Mouse (Mus musculus) heart, adult 9 months (tissue): ENCODE results near the gene Bcas3.
A peak's percentile ranks its signal among the peaks of the same experiment; 100 is the strongest.

Experiments
- DNase-seq, 2 experiments: peaks; one replicate each; pipeline ENCODE4 v3.0.0; 2022; ENCODE audit warnings: low spot score in 2 of 2

Gene Bcas3

GRCm38 (mm10) chr11:85792534-85793215, 439.7 kb downstream of the Bcas3 start:
- no peak for DNase-seq

DNA sequence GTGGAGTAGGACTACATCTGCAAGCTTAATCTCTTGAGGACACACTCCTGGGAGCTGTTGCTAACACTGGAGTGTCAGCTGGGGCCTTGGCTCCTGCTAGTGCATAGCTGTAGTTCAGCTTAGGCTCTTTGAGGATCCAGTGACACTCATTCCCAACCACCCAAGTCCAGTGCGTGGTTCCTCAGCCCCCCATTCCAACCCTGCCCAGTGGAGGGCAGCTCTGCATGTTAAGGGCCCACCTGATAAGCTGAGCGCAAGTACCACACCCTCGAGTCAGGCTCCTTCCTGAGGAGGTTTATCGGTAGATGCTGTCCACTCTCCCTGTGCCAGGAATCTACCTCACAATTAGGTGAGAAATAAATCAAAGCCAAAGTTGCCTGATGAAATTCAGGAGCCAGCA, 446.5 kb downstream of the Bcas3 start:
- DNase-seq, result no peak

GRCm38 (mm10) chr11:85799856-85800255, 446.9 kb downstream of the Bcas3 start:
- DNase-seq, result peak; percentile 34 to 56

DNA sequence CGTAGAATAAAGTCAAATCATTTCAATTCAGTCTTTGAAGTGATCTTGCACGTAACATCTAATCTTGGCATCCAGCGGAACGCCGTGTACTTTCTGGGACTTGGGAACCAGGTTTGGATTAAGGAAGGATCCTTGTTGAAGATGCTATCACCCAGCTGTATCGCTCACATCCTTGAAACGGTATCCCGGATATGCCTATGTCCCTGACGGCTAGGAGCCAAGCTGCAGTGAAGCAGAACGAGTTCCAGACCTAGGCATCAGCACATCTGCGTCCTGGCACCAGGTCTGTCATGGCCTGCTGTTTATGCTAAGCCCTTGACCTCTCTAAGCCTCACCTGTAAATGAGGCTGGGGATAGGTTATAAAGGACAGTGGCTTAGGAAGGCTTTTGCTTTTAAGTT, 447.4 kb downstream of the Bcas3 start:
- no peak for DNase-seq

GRCm38 (mm10) chr11:85804048-85804447, 451.1 kb downstream of the Bcas3 start:
- DNase-seq, result no peak

DNA sequence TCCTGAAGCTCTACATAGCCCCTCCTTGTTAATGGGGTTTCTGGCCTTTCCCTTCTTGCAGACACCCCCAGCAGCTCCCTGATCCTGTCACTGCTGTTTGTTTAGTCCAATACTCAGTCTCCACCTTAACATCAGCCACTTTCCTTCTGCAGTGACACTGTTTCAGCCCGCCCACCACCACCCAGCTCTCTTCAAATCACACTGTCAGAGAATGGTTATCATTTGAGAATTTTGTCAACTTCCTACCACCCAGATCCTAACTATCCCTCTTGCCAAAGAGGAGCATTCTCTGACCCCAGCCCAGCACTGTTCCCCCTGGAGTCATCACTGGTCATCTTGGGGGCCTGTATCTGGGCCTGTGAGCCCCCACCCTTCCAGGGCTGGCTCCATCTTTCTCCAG, 452.8 kb downstream of the Bcas3 start:
- no peak for DNase-seq

GRCm38 (mm10) chr11:85807353-85807752, 454.4 kb downstream of the Bcas3 start:
- DNase-seq, result no peak

DNA sequence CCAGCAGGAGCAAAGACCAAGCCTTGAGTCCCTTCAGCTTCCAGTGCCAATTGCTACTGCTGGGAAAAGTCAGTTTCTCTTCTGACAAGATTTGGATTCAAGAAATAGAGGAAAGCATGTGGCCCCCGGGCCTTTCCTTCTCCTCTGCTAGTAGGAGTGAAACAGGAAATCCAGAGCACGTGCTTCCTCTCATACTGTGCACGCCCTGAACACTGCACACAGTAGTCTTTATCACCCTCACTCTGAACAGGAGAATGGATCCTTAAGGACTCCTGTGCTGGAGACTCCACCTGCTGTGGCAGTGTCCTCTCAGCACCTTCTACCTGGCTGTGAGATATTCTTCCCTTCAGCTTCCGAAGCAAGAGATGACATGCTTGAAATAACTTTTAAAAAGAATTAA, 458.3 kb downstream of the Bcas3 start:
- no peak for DNase-seq

DNA sequence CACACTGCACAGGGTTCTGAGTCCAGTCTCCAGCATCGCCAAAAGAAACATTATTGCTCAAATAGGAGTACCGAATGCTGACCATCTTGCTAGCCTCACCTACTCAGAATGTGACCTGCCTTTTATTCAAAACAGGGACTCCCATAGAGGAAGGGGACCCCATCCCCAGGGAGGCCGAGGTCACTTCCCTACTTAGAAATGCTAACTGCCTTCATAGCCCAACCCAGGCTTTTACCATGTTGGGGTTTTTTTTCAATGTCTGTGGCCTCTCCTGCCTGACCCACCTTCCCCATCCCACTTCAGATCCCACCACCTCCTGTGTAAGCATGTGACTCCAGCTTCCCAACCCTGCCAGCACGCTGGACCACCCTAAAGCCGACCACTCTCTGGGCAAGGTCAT, 458.7 kb downstream of the Bcas3 start:
- DNase-seq, result no peak

DNA sequence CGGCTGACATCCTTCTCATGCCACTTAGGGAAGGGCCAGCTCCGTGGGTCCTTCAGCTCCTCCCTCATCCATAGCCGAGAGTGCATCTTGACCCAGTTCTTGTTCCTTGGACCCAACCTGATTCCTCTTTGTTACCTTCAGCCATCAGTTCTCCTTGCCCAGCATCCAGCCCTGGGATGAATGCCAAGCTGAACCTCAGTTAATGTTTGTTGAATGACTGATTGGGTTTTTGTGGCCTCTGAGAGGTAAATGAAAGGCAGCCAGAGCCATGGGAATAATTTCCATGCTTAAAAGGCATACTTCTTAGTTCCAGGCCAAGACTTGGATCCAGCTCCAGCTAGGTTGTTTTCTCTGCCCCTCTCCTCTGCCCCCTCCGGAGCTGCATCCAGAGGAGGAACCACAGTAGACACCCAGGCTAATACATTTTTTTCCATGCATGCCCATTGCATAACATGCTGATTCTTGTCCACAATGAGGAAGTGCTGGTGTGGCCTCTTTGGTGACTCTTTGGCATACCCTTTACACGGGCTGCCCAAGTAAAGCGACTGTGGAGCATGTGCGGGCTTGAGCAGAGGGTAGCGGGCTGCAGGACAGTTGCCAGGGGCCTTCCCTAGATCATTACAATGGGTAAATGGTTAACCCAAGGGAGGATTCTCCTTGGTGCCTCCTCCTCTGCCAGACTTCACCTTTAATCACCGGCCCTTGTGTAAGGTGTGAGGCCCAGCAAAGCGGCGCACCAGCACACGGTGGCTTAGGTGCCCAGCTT, 459.4 kb downstream of the Bcas3 start:
- no peak for DNase-seq

DNA sequence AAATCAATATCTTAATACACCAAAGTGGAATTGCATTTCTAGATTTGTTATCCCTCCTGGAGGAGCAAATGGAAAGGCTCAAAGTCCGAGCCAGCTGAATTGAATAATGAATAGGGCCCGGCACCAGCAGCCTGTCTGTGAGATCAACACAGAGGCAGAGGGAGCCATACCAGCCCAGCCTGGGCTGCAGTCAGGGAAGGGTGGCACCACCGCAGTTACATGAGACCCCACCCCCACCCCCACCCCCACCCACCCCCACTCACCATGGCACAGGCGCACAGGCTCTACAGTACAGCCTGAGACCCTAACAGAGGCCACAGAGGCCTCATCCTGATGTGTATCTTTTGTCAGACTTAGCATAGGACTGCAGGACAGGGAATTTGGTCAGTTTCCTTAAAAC, 461.7 kb downstream of the Bcas3 start:
- no peak for DNase-seq

DNA sequence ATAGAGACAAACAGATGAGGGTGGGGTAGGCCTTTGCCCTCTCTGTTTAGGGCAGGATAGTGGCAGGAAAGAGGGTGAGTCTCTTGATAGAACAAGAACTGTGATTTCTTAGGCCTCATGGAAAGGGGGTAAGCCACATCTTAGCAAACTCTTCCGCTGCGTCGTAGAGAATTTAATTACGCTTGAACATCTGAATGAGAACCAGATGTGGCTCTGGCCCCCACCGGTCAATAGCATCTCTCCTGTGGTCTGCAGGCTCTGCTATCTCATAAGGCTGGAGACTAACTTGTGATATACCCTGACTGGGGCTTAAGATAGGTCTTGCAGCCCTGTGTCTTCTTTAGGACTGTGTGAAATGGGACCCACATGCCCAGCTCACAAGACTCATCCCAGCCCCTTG, 463.5 kb downstream of the Bcas3 start:
- DNase-seq, result no peak

DNA sequence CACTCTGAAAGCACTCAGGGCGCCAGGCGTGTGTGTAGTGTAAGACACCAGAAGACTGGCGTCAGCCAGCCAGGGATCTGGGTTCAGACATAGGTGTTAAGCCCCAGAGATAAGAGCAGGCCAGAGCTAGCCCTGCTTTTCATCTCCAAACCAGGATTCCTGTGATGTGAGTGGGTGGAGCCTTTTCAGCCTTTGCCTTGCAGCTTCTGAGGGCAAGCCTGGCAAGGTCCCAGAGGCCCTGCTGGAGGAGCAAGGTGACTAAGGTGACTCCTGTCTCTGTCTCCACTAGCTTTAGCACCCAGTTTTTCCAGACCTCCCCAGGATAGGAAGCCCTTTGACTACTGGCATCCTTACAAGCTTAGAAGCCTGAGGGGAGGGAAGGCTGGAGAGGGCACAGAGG, 465.4 kb downstream of the Bcas3 start:
- DNase-seq, result no peak

GRCm38 (mm10) chr11:85820959-85821358, 468.0 kb downstream of the Bcas3 start:
- no peak for DNase-seq

DNA sequence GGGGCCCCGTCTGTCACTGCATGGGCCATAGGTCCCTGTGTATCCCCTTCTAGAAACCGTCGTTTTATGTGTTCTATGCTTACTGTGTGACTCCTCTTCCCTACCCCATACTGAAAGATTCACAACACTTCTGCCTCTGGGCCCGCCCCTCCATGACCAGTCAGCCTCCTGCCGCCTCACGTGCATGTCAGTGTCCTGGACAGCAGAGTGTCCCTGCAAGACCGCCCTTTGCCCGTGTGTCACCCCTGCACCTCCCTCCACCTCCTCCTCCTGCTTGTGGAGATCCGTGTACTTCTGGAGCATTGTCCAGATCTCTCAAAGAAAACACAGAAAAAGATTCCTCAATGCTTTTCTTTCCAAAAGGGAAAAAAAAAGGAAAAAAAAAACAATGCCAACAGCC, 468.7 kb downstream of the Bcas3 start:
- DNase-seq, result no peak

DNA sequence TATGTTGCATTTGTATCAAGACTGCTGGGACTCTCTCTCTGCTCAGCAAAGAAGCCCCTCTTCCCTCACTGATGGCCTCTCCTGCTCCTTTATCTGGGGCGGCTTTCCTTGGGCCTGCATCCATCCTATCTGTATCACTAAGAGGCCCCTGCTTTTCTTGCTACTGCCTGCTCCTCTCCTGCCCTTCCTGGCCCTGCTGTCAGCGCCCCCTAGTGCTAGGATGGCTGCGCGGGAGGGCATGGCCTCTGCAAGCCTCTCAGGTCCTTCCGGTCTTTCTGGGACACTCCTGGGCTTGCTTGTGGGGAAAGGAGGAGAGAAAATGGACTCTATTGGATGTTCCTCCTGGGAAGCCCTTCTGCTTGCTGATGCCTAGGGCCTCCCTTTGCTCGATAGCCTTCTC, 470.2 kb downstream of the Bcas3 start:
- peak; percentile 68 to 78 for DNase-seq

- DNase-seq, result no peak
Observed at GRCm38 (mm10) chr11:85823794-85824193, 470.8 kb downstream of the Bcas3 start.

DNA sequence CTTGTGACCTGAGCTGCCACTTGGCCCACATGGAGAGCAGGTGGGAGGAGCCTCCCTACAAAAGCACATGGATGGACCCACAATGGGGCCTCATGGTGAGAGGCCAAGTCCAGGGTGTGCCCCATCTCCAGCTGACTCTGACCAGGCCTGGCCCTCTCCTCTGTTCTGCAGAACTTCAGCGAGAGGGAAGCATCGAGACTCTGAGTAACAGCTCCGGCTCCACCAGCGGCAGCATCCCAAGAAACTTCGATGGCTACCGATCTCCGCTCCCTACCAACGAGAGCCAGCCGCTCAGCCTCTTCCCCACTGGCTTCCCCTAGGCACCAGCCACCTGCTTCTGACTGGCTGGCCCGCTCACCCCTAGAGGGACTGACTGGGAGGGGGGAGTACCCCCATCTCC, 472.1 kb downstream of the Bcas3 start:
- no peak for DNase-seq

GRCm38 (mm10) chr11:85825823-85826222, 472.9 kb downstream of the Bcas3 start:
- no peak for DNase-seq

DNA sequence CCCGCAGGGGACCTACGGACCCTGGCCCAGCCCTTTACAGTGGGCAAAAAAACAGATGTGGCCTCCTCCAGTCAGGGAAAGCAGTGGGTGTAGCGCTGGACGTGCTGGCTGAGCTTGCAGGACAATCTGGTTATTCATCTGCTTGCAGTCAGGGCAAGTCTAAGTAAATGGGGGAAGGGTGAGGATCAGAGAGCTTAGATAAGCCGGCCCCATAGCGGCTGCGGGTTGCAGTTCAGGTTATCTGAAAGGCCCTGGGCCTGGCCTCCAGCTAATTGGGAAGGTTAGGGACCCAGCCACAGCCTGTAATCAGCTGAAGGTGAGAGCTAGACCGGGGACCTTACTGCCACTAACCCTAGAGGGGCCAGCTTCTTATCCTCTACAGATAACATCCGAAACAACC, 474.4 kb downstream of the Bcas3 start:
- DNase-seq, result no peak

DNA sequence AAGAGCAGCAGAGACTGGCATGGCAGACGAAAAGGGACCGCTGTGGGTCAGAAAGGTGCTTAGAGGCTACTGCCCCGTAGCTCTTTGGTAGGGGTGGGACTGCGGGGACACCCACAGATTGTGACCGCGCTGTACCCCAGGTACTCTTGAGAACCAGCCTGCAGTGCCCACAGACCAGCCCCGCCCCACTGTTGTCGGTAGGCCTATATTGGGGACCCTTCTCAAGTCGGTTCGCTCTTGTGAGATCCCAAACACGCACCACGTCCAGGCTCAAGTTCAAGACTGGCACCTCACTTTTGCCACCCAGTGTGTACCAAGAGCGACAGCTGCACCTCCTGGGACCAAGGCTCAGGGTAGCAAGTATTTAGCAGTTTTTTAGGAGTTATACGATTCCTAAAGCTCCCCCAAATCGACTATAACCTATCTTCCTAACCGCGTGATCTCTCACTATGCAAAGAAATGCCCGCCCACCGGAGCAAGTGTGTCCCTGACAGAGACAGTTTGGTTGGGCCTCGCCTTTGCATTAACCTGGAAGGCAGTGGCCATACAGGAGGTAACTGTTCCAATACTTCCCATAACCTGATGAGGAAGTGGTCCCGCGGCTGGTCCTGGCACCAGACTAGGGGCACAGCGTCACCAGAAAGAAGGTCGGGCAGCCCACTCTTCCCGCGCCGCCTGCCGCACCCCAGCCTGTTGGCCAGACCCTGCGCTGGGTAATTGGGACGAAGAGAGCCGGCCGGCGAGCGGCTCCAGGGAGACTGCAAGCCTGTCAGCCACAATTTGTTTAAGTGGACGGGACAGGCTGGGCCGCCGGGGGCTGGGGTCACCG, 475.9 kb downstream of the Bcas3 start:
- no peak for DNase-seq
